Mouse (Mus musculus) gonadal fat pad, adult 2 months (tissue): ENCODE results near the gene Kif1a. TPM values are rescaled to one million over a fixed set of nuclear protein-coding genes. Genes with fewer than 3 reads are reported as not detected.

Experiments used
- DNase-seq: peaks from one replicate; pipeline ENCODE4 v3.0.0-alpha.2; 2012; ENCODE audit warnings: low read depth
- polyA plus RNA-seq: library from polyadenylated mRNA; depleted of rRNA; stranded (reverse); fragments of >200 nt; gene quantifications from 2 replicates; pipeline ENCODE4 v1.2.3, GENCODE M21; 2012; rRNA removed

The Kif1a gene
- 1.6 and 2.1 TPM in 2 replicates for polyA plus RNA-seq

- no peak for DNase-seq
Observed at GRCm38 (mm10) chr1:93101571-93102061, at the start of gene Kif1a. TSS of gene Kif1a (minus strand) at chr1:93101951.

GRCm38 (mm10) chr1:93150907-93151661 is 49.3 kb upstream of the Kif1a start:
- DNase-seq: no peak

- no peak for DNase-seq
Observed at GRCm38 (mm10) chr1:93144176-93144575, 42.4 kb upstream of the Kif1a start.

- DNase-seq: no peak
Observed at GRCm38 (mm10) chr1:93142871-93143270, 41.1 kb upstream of the Kif1a start.

GRCm38 (mm10) chr1:93139713-93140112 is 38.0 kb upstream of the Kif1a start:
- no peak for DNase-seq

GRCm38 (mm10) chr1:93138534-93138933 is 36.8 kb upstream of the Kif1a start:
- DNase-seq: no peak

- DNase-seq: no peak
Observed at GRCm38 (mm10) chr1:93135036-93135526, 33.3 kb upstream of the Kif1a start, which contains the start of gene Agxt. TSS of gene Agxt (plus strand) at chr1:93135240.

GRCm38 (mm10) chr1:93132676-93133075 is 30.9 kb upstream of the Kif1a start:
- no peak for DNase-seq

DNA sequence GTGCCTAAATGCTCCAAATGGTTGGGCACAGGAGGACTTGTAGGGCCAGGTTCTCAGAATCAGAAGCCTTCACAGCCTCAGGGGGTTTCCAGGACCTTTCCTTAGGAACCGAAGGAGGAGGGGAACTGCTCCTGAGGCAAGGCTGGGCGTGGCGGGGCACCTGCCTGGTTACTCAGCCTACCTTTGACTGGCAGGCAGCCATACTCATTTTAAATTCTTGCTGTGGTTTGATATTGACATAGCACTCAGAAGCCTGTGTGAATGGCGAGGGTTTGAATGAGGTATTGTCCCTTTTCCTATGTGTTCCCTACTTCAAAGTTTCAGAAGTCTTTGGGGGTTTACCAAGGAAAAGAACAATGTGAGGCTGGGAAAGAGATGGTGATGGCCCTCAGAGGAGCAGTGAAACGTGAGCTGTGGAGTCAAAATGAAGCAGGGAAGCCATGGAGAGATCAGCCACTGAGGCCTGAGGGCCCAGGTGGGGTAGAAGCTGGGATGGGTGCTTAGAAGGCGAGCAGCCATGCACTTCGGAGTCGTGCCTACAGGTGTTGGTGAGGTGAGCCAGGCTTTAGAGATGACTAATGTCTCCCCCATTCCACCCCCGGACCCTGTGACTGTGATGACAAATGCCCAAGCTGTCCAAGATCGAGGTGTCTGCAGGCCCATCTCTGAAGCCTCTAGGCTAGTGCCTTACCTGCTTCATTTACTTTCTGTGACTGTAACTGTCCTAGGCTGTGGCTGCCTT is 28.7 kb upstream of the Kif1a start:
- no peak for DNase-seq

GRCm38 (mm10) chr1:93128710-93129349 is 27.1 kb upstream of the Kif1a start:
- DNase-seq: no peak

- DNase-seq: no peak
Observed at GRCm38 (mm10) chr1:93128209-93128608, 26.5 kb upstream of the Kif1a start.

DNA sequence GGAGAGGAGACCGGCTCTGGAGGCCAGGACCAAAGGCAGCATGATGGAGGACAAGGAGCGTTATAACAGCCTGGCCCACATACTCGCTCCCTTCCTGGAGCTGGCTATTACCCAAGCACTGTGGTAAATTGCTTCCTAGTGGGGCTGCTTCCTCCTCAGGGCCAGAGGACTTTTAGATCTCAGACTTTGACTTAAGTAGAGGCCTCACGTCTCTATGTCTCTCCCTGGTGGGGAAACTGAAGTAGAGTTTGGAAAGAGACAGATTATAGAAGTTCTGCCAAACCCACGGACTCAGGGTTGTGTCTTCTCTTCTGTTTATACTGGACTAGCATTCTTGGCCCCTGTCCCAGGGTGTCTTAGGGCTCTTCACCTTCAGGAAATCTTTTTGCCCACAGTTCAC is 23.5 kb upstream of the Kif1a start:
- no peak for DNase-seq

GRCm38 (mm10) chr1:93124066-93124465 is 22.3 kb upstream of the Kif1a start:
- DNase-seq: no peak

- no peak for DNase-seq
Observed at GRCm38 (mm10) chr1:93123179-93123854, 21.6 kb upstream of the Kif1a start.

DNA sequence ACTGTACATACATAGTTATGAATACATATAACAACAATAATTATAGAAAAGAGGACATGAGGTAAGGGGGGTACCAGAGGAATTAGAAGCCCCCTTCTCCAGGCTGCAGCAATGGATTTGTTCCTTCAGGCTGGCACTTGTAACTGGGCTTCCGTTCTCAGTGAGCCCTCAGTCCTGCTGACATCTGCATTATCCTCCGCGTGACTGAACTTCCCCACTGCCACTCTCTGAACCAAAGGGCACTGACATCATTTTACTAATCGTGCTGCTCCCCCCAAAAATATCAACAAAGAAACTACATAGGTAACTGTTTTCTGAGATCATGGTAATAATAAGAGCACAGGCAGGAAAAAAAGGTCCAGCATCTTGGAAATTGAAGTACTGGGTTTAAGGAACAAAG is 17.1 kb upstream of the Kif1a start:
- no peak for DNase-seq

- no peak for DNase-seq
Observed at GRCm38 (mm10) chr1:93115471-93115870, 13.7 kb upstream of the Kif1a start.

DNA sequence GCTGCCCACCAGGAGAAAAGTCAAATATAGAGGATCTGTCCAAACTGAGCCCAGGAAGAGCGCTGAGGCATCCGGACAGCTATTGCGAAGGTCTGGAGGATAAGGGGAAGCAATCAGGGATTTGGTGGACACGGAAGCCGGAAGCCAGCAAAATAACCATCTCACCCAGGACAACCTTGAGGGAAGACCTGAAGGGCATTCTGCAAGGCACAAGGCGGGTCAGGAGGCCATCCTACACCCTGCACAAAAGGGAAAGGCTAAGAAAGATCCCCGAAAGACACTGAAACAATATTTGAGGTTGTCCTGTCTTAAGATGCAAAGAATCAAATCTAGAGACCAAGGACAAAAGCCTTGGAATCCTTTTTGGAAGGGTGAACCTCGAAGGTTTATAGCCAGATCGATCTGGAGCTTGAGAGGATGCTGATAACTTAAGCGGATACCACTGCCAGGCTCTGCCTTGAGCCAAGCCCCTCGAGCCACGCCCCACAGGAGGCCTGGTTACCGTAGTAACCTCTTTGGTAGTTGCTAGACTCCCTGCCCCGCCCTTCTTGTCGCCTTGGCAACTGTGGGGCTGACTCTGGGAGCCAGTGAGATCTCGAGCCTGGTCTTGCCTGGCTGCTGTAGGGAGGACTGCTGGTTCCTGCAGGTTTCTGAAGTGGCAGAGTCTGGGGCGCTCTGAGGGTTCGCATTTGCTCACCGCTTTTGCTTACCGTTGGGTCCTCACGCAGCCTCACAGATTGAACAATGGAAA is 13.1 kb upstream of the Kif1a start:
- no peak for DNase-seq

- no peak for DNase-seq
Observed at GRCm38 (mm10) chr1:93102700-93103099, 949 bp upstream of the Kif1a start.

- DNase-seq: no peak
Observed at GRCm38 (mm10) chr1:93100576-93101491, 917 bp downstream of the Kif1a start.

DNA sequence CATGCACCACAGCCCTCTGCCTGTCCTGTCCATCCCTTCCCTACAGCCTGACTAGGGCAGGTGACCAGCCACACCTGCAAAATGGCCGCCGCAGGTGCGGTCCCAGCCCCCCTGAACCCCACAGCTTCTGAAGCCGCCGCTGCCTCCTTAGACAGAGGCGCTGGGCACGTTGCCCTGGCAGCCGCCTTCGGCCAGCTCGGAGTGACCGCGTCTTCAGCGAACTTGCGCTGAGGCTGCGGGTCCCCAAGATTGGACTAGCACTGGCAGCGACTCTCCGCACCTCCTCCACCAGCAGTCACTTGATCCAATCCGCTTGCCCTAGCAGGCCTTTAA is 1.5 kb downstream of the Kif1a start:
- DNase-seq: no peak
